Mouse (Mus musculus): ENCODE measurements at regions not wholly inside any gene's neighbourhood (a gene's known extent, or its start where the extent isn't known, plus 50 kb on each side); places are given as distances from the start of the nearest gene placed in this dataset.
A peak's percentile ranks its signal among the peaks of the same experiment; 100 is the strongest.

DNA sequence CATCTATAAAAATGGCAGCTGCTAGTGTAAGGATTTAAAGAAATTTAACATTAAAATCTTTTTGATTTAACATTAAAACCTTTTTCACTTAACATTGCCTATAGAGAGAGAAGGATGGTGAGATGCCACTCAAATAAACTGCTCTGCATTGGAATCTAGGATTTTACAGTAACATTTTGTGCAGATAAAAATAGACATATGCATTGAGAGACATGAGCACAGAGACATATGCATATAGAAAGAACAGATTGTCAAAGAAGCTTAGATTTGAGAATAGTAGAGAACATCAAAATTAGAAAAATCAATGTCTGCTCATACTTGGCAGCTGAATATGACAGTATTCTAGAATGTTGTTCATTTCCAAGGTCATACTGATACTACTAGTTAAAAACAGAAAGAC lies 220.2 kb downstream of the Arap2 start:
- DNase-seq = no peak

DNA sequence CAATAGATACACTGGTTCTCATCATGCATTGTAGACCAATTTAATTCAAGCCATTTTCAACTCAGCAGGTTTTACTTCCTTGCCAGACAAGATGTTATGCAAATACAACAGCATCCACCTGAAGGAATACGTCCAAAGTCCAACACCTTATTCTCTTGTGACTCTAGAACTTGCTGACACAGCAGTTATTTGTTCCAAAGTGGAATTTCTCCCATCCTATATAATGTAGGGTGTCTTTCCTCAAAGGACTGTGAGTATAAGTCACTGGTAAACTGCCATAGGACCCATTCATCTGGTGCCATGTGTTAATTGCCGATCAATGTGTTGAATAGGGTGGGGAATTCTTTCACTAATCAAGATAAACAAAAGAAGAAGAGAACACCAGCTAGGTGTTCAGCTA lies 226.7 kb downstream of the Arap2 start:
- DNase-seq = no peak

DNA sequence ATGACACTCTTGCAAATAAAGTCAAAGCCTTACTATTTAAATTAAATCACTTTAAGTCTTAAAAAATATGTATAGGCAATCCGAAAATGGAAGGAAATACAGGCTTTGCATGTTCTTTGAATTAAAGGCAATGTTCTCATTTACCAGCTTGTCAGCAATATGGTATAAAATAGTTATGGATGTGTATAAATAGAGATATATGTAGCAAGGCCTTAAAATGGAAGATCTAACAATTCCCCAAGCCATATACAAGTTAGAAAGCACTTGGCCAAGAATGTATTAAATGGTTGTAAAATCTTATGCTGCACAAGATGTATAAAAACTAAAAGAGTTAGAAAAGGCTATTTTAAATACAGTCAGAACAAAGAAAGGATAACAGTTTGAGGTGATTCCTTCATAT lies 254.1 kb downstream of the Arap2 start:
- DNase-seq = no peak

DNA sequence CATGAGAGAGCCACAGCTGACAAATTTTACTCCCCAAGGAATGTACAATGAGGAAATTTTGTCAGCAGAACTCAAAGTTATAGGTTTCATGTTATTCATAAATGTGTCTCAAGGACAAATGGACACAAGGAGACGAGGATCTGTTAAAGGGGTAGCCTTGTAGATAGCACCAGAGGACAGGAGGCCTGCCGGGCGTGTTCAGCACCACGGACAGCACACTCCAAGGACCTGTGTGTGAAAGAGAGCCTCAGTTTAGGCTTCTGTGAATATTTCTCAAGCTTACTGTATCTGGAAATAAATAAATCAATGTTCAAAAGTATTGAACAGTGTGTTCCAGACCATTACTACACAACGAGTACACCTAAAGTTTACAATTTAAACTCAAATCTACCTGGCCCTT lies 282.4 kb downstream of the Arap2 start:
- DNase-seq = peak in 1 of 2 experiments; percentile 13

DNA sequence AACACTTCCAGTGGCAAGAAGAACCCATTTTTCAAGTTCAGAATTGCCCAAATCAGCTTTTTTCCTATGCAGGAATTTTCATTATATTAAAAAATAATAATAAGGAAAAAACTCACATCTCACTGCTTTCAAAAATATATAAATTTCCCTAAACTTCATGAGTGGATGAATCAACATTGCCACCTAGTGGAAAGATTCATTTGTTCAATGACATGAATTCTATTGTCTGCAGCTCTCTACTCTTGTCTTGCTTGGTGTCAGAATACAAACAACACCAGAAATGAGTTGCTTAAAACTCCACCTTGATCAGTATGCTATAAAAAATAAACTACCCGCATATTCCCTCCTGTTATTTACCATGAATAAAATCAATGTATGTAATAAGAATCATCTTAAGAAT lies 285.0 kb downstream of the Arap2 start:
- DNase-seq = no peak

DNA sequence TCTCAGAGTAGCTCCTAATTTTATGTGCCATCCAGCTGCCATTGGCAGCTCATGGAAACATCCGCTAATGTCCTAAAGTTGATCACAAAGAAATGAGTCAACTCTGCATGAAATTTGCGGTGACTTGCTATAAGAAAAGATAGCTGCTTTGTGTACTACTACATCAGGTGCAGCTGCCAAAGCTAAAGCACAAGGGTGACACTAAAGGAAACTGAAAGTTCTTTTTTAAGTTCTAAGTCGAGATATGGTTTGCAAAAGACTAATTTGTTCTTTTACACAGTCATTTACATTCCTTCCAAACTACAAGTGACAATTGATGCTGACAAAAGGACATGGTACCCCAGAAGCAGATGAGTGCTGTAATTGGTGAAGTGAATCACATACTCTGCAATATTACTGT lies 292.5 kb downstream of the Arap2 start:
- DNase-seq = no peak

DNA sequence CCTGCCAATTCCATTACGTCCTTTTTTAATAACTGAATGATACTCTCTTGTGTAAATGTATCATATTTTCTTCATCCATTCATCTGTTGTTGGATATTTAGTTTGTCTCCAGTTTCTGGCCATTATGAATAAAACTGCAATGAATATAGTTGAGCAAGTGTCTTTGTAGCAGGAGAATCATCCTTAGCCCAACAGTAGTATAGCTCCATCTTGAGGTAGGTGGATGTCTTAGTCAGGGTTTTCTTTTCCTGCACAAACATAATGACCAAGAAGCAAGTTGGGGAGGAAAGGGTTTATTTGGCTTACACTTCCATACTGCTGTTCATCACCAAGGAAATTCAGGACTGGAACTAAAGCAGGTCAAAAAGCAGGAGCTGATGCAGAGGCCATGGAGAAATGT lies 299.2 kb downstream of the Arap2 start:
- DNase-seq = no peak

DNA sequence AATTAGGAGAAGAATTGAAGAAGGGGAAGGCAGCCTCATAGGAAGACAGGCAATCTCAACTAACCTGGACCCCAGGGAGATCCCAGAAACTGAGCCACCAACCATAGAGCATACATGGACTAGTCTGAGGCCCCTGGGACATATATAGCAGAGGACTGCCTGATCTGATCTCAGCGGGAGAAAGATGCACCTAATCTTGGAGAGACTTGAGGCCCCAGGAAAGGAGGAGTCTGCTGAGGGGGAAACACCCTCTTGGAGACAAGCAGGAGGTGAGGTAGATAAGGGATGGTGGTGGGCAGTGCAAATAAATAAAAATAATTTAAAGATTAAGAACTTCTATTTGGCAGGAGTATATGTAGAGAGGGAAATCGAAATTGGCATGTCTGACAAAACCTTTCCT lies 303.4 kb downstream of the Arap2 start:
- DNase-seq = no peak
